Mouse (Mus musculus) frontal cortex, postnatal 25 days (tissue): ENCODE results near the gene Negr1.

ENCODE experiments used
- DNase-seq, 2 experiments: peaks; one replicate each; pipeline ENCODE4 v3.0.0; 2022; ENCODE audit warnings: low spot score in 2 of 2

The Negr1 gene

DNA sequence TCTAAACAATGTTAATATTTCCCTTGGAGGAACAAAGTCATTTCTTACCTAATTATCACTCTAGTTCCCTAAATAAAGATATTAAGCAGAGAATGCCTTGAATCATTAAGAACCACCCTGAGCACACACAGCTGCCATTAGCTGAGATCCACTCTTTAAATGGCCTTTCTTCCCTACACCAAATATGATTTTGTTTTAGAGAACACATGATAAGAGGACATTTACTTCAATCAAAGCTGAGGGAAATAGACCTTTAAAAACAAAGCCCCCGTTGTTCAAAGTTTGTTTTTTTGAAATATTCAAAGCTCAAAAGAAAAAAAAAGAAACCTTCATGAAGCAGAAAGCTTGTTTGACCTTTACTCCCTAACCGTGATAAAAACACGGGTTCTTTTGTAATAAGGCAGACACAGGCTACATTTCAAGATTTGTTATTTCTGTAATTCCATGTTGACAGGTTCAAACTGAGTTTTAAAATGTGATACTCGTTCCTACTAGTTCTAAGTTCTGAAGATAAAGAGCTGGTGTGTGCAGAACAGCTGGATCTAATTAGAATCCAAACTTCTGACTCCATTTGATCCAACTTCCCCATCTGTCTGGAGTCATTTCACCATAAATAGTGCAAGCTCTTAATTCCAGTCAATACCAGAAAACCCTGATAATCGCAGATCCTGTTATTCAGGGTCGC lies 544.1 kb downstream of the Negr1 start:
- no peak for DNase-seq

DNA sequence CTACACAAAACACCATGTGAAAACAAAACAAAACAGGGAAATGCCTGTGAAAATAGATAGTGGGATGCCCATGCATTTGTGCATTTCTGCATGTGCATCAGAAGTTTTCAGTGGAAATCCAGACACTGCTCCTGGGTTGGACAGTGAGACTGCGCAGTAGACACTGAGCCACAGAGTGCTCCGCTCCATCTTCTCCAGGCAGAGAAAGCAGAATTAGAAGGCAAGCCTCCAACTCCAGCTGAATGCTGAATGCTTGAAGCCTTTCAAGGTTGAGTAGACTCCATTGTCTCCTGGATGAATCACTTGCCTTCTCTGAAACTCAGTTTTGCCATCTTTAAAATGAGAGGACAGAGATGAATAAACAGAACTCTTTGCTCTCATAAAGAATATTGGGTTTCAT lies 546.6 kb downstream of the Negr1 start:
- no peak for DNase-seq

DNA sequence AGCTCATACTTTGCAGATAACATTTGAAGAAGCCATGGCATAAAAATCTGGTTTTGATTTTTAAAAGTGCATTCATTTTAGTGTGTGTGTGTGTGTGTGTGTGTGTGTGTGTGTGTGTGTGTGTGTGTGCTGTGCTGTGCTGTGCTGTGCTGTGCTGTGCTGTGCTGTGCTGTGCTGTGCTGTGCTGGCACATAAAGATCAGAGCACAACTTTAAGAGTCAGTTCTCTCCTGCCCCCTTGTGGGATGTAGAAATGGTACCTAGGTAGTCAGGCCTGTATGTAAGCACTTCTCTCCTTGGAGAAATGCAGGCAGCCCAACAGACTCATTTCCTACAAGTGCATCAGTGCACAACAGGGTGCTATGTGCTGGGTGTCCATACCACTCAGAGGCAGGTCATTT lies 547.7 kb downstream of the Negr1 start:
- DNase-seq = peak in 1 of 2 experiments; percentile 43

DNA sequence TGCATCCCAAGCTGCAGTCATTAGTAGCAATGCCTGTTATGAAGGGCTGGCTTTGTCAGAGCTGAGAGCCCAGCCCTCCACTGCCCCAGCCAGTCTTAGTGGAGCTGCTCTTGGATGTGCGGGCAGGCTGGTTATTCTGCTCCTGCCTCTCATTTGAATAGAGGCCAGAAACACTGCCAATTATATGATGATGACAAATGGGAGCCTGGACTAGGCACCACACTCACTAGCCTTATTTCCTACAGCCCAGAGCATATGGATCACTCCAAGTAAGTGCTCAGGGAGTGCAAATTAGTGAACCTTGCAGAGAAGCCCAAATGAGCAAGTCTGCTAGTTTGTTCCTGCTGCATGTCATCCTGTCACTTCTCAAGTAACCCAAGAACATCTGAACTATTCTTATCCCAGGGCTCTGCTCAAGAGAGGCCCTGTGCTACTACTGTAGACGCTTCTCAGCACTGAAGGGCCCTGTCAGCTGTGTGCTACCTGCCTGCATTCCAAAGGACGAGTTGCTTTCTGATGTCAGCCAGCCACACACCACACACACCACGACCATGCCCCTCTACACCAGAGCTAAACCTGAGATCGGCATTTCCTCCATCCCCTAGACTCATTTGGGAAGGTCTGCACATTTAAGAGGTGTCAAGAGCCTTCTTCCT lies 553.6 kb downstream of the Negr1 start:
- no peak for DNase-seq

DNA sequence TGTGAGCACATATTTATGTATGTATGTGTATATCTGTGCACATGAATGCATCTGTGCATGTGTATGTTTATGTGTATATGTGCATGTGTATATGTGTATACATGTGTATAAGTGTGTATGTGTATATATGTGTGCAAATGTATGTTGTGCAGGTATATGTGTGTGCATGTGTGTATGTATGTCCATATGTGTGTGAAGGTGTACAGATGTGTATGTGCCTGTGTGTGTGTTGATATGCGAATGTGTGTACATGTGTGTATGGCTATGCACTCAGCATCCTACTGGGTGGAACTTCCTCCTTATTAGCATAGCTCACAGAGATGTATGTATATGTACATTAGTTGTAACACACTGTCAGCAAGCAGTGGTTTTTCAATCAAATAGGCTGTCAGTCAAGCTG lies 554.4 kb downstream of the Negr1 start:
- no peak for DNase-seq

DNA sequence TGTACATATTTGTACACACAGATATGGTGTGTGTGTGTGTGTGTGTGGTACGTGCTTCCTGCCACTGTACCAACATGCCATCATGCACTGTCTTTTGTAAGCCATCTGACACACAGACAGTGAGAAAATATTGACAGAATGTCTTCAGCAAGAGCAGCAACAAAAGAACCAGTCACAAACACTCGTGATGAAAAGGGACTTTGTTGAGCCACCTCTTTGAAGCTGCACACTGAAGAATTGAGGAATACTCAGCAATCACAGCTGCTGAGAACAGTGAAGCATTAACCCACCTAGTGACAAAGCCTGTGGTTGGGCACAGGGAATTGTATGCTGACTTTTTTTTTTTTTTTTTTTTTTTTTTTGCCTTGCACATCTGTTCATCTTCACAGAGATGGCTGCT lies 558.3 kb downstream of the Negr1 start:
- DNase-seq = no peak

DNA sequence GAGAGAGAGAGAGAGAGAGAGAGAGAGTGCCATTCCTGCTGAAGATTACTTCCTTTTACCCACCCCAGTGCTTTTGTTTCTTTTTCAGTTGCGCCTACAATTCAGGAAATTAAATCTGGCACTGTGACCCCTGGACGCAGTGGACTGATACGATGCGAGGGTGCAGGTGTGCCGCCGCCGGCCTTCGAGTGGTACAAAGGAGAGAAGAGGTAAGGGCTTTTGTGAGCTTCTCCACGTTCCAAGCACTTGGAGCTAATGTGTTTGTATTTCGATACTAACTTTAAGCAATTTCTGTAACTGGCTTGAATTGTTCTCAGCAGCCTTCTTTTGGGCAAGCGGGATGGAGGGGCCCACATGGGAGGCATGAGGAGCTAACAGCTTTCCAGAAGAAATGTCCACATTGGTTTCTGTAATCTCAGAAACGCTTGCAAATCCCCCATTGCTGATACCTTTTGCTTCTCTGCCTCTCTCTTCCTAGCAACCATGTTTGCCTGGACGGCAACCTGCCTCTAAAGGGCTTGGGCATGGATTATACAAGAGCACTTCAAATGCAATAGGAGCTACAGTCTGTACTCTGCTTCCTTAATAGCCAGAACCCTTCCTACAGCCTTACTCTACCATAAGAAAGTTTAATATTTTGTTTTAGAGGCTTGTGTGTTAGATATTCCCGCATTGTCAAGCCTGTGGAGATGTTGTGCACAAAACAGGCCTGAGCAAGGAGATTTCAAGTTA lies 584.7 kb downstream of the Negr1 start:
- no peak for DNase-seq

DNA sequence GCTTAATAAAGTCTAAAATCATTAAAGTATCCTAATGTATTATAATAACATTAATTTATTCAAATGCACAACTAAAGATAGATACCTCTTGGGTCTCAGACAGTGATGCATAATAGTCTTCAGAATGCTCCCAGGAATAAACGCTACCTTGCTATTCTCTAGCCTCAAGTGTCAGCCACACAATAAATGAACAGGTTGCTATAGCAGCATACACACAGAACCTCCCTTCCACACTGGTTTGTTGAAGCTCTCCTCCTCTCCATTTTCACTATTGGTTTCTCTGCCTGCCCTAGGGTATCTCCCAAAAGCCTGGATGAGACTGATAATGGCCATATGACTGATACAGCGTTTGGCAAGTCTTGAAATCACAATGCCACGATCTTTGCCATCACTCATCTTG lies 593.3 kb downstream of the Negr1 start:
- no peak for DNase-seq

DNA sequence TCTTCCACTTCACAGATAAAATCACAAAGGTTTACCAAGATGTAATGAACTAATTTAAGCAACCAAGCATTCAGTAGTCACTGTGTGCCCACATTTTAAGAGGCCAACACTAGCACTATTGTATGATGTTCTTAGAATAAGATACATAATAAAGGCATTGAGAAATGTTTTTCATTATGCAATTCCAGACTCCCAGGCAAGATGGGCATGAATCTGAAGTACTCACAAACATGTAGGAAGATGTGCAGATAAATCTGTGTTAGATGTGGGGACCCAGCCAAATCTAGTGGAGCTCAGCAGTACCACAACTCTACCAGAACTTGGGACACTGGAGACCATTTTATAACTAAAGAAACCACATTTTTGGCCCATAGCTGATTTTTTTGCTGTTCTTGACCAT lies 593.9 kb downstream of the Negr1 start:
- DNase-seq = no peak

DNA sequence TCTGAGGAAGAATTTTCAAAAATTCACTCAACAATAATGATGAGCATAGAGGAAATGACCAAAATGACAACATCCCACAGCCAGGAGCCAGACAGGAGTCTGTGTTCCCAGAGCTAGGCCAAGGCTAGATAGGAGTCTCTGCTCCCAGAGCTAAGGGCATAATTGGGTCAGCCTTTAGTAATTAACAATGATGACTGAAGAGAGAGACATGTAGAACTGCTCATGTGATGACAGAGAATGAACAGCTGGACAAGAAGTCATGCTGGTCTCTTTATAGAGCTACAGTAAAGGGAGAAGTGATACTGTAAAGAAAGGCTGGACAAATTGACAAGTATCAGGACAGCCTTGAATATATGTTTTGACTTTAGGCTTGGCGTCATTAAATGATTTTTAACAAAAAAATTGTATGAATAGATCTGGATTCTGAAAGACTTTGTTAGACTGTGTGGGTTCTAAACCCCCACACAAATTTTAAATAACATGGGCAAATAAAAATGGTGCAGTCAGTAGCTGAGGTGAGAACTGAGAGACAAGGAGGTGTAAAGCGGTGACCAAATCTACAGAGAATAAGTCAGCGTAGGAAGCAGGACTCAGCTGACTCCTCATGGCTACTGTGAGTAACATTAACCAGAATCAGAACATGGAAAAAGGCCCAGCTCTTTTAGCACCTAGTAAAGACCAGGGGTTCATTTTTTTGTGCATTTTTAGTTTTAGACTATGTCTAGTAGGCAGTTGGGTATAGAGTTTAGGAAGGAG lies 603.4 kb downstream of the Negr1 start:
- DNase-seq = no peak

DNA sequence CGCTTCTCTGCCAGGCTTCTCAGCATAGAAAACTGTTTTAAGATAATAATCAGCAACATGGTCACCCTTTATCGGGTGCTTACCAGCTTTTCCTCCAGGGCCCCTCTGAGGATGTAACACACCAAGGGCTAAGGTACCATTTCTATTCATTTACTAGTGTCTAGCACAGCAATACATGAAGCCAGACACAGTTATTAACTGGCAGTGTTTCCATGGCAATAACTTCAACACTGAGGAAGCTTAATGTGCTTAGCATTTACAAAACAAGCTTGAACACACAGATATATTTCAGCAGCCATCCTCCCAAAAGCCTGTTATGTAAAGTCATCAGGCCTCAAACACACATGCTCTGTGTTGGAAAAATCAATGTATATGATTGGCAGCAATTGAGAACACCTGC lies 620.4 kb downstream of the Negr1 start:
- DNase-seq = no peak

DNA sequence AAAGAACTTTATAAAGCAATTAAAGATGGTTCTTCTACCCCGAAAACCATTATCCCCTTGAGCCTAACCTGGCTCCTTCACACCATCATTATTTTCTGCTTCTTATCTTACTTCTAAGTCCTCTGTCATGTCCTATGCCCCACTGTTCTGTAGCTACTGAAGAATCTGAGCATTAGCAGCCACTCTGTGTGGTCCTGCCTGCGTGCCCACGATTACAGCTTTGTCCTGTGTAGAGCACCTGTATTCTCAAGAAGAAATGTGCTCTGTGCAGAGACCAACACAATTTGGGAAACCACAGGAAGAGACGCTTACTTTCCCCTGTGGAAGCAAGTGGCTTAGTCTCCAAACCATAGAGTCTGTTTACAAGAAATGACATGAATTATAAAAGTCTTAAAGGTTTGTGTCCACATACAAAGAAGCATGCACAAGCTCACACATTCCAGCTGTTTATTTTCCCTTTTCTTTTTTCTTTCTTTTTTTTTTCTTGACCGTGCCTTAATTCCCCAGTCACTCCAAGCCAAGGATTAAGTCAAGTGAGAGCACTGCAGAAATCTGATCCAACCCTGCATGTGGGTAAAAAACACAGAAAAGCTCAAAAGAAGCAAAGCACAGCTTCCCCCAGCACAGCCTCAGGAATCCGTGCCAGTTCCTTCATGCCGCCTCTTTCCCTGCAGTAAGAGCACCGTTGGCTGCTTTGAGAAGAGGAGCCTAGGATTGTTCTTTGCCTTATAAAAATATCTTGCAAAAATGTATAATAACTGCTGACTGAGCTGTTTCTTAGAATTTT lies 627.5 kb downstream of the Negr1 start:
- no peak for DNase-seq

DNA sequence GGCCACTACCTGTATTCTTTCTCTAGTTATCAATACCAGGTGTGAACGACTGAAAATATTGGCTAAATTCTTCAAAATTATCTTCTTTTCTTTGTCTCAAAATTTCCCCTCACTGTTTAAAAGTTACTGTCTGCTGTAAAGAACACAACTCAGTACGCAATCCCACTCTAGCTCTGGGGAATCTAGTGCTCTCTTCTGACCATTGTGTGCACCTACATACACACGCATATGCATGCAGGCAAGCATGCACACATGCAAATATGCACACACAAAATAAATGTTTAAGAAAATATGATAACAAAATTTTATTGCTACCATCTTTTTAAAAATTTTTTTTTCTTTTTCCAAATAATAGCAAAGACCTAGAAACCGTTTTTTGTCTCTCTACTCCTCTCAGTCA lies 628.2 kb downstream of the Negr1 start:
- DNase-seq = no peak

DNA sequence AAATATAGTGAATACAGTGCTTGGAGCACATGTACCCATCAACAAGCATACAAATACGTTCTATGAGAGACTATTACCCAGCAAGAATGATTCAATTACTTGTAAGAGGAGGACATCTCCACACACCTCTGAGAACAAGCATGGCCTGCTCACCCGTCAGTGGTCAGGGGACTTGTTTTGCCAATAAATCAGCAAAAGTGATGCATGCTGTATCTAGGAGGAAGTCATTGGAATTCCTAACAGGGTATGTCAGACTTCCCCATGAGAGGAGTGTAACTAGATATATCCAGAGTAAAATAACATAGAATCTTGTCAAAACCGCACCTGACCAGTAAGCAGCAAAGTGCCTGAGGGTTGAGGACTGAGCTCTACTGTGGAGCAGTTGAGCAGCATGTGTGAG lies 629.0 kb downstream of the Negr1 start:
- no peak for DNase-seq

DNA sequence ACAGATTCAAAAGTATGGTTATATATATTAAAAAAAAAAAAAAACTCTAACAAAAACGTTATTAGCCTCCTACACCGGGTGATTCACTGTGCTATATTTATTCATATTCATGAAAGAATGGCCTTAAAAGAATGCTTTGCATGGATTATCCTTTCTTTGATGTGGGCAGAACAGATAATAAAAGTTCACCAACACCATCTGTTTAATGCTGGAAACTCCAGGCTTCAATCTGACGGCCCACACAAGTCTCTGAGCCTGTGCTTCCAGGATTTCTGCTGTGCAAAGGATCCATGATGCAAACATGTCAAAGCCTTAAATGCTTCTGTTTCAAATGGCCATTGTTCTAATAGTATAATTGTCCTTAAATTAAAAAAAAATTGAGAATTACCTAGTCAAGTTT lies 630.4 kb downstream of the Negr1 start:
- DNase-seq = no peak

DNA sequence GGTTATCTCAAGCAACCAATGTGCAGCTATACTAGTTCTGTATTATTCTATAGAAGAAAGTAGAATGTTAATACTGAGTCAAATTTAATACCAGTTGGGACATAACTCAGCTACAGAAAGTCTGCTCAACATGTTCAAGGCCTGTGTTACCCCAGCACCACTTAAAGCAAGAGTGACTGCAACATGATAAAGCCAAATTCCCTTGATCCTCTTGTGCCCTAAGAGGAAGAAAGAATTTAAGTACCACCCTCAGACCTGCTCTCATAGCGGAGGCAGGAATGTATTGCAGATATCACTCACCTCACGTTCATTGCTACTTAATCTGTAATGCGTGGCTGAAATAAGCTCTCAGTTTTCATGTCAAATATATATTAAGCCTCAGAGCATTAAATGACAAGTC lies 631.5 kb downstream of the Negr1 start:
- no peak for DNase-seq

DNA sequence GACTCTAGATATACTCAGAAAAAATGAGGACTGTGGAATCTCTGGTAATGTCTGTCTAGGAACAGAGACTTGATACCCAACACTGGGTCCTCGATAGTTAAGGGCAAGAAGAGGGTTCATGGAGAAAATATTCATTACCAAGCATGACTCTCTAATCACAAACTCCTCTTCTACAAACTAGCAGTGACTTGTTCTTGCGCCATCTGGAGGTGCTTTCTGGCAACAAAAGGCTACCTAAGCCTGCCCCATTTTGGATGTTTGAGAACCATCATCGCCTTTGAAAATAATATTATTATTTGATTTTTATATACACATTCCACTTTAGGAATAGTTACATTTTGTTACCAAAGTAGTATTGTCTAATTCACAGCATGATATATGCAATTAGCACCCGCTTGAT lies 637.1 kb downstream of the Negr1 start:
- DNase-seq = no peak

DNA sequence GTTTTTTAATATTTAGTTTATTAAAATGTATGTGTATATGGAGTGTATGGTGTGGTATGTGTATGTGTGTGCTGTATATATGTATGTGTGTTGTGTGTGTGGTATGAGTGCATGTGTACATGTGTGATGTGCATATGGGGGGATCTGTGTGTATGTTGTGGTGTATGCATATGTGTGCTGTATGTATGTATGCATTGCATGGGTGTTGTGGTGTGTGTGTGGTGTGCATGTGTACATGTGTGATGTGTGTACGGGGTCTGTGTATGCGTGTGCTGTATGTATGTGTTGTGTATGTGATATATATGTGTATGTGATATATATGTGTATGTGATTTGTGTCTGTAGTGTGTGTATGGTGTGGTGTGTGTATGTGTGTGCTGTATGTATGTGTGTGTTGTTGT lies 640.1 kb downstream of the Negr1 start:
- no peak for DNase-seq

DNA sequence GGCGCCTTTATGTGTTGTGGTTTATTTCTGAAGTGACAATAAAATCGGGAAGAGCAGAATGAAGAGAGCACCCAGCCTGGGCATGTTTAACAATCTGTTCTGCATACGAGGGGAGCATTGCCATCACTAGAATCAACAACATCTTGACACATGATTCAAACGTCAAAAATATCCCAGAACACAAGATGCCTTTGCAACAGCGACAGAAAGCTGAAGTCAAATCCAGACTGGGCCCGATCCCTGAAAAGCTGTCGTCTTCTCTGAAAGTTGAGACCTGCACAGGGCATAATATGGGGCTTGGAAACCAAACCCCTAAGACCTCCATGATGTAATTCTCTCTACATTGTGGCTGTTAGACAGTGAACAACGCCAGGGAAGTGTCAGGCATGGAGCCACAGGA lies 642.0 kb downstream of the Negr1 start:
- DNase-seq = no peak

DNA sequence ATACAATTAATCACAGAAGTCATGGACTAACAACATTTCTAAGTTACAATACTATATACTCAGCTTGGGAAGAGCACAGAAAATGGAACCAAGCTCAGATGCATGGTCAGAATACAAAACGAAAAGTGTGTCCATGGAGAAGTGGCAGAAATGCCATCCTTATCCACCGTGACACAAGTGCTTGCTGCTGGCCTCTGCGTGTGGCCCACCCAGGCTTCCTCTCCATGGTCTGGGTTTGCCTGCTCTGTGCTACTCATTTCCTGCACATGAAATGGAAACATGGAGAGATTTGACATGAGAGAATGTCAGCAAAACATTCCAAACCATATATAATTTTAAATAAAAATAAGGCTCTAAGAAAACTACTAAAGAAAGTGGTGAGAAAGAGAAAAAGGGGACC lies 645.2 kb downstream of the Negr1 start:
- DNase-seq = no peak

DNA sequence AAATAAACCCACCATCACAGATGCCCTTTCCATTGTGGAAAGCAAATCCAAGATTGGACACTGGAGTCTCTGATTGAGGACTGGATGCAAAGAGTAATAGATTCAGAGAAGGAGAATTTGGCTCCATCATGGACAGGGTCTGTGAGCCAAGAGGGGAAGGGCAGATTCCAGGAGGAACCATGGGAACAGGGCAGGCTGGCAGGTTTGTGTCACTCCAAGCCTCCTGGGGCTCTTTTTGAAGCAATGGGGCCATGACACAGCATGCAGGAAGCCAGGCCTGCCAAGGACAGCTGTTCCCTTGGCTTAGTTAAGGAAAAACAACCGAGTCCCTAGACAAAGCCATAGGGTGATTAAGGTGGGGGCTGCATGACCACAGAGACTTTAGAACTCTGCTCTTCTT lies 647.4 kb downstream of the Negr1 start:
- no peak for DNase-seq

DNA sequence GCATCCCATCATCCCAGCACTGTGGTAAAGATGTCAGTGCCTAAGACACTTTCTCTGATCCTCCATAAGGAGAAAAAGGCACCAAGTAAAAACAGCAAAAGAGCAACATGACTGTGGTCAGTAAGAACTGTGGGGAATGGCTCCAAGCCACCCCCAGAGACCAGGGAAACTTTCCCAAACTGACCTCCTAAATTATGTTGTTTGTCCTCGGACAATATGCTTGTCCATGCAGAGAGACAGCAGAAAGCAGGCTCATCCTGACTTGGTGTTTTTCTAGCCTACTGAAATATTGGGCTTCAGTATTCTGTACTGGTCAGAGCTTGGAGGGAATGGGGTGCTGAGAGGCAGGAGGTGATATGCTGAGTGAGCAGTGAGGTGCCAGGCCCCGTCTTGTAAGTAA lies 647.8 kb downstream of the Negr1 start:
- DNase-seq = no peak
